Mouse (Mus musculus) gastrocnemius, postnatal 25 days (tissue): ENCODE measurements around the gene 2310057M21Rik. TPM values are rescaled to one million over a fixed set of nuclear protein-coding genes. Genes with fewer than 3 reads are reported as not detected.

Experiments
- DNase-seq: peaks from one replicate; pipeline ENCODE4 v3.0.0; 2022
- total RNA-seq, 2 experiments: library from RNA; stranded (reverse); gene quantifications; 1 replicate in 1 of 2; 2 replicates in 1 of 2; pipeline ENCODE4 v1.2.3; 2021

Gene 2310057M21Rik
- total RNA-seq, 2 experiments from 2014 or later: 17.4 to 18.5 TPM

DNA sequence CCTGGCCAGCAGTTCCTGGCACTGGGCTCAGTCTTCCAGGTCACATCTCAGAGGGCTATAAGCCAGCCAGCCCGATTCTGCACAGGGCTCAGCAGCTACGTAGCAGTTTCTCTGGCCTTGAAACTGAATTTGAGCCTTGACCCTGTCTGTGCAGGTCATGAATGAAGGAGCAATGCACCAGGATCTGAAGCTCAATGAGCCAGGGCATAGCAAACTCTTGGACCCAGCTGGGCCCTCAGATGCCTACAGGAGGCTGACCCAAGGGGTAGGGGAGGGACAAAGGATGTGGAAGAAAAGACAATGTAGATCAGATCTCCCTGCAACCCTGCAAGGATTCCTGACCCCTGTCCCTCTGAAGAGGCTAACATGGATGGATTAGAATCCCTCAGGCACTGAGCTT, 40.4 kb downstream of the 2310057M21Rik start, which contains the start of gene Cuzd1:
Cuzd1 (minus strand) TSS at position 101 of the 400 bp plus-strand sequence.
- DNase-seq: no peak

DNA sequence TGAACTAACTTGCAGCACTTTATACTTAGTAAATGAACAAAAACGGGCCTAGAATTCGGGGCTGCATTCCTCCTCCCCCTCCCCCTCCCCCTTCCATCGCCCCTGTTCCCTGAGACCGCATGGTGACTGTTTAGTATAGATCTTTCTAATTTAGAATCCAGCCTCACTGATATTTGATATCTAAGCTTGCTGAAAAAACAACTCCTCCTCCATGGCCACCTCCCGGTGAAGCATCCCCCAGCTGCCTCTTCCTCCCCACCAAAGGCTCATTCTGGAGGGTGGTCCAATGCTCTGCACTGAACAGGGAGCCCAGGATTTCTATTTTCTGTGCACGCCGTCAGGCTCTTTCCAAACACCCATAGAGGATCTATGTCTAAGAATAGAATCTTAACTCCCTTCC, 44.2 kb downstream of the 2310057M21Rik start:
- no peak for DNase-seq

DNA sequence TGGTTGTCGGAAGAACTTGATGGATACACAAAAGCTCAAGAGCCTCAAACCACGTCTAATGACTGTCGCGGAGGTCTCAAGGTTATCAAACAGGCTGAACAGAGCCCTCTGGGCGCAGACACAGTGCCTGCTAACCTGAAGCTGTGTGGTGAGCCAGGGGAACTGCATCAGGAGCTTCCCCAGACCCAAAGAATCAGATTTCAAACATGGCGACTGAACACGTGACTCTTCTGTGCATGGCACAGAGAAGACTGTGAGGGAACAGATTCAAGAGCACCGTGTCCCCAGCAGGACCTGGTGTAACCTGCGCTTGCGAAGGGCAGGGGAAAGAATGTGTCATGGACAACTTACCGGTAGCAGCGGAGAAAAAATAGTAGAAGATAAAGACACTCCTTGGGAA, 45.0 kb downstream of the 2310057M21Rik start:
- DNase-seq: no peak

DNA sequence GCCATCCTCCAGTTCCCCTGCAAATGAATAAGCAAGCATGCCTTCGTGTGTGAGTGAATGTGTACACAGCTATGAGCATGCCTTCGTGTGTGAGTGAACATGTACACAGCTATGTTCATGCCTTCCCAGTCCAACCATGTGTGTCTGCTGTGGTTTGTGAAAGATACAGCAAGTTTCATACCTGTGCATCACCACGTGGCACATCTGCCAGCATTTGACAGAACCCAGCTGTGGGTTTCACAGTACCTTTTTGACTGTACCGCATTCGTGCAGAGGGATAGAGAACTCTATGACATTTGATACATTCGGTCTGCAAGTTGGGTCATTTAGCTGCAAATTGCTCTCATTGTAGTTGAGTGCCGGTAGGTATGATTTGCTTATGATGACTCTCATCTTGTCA, 48.1 kb downstream of the 2310057M21Rik start:
- no peak for DNase-seq

DNA sequence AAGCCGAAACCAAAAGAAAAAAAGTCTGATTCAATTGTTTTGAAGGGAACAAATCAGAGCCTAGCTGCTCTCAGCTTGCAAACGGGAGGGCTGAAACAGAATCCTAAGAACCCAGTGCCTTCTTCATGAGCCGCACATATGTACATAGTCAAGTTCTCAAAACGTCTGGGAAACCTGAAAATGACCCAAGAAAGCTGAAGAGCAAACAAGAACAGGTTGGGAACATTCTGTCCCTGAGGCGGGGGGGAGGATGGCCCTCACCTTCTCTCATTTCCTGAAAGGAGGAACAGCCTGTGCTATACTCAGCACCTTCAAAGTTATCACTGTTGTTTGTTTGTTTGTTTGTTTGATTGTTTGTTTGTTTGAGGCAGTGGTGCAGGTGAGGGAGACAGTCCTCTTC, 55.8 kb downstream of the 2310057M21Rik start:
- no peak for DNase-seq

DNA sequence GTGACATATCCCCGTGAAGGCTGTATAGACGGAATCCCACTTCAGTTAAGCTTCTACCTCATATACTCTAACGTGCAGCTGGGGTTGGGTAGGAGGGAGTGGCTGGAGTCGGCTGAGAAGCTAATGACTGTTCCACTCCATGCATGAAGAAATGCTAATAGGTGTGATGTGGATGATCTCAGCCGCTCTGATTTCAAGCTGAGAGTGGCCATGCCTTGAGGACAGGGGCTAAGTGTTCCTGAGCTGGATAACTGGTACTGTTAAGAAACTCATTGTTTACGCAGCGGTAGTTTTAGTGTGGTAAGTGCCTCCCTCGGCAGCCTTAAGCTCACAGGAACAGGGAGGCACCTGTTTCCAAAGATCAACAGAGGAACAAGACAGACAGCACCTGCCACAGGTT, 59.2 kb downstream of the 2310057M21Rik start:
- no peak for DNase-seq

DNA sequence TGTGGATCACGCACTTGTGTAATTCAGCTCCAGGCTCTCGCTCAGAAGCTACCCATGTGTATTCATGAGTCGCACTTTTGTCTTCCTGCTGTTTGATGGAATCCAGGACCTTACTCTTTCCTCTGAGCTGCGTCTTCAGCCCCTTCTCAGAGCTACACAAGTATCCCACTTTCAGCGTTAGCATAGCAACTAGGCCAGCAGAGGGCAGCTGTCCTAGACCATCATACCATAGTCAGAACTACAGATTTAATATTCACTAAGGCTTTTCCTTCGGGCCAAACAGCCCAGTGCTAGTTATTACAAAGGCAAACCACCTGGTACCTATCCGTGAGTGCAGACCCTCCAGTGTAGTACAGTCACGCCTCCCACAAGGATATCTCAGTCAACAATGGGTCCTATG, 65.4 kb downstream of the 2310057M21Rik start:
- DNase-seq: no peak

Other genes starting within 250 kb of the 2310057M21Rik start
- gene 4933402N03Rik, start 216.4 kb downstream of the 2310057M21Rik start, total RNA-seq: not detected
- gene 5430419D17Rik, start 188.4 kb downstream of the 2310057M21Rik start, total RNA-seq: not detected
- gene Cuzd1, start 40.5 kb downstream of the 2310057M21Rik start, total RNA-seq: under 1 TPM; 0.19 to 0.31 TPM
- not detected for gene Fam24b, start 33.2 kb downstream of the 2310057M21Rik start, total RNA-seq
- gene Fam24a, start 28.9 kb downstream of the 2310057M21Rik start, total RNA-seq: not detected
- 10 to 100 TPM; 35.7 to 37.9 TPM for gene Pstk, start 8.4 kb upstream of the 2310057M21Rik start, total RNA-seq
- gene Ikzf5, start 47.8 kb upstream of the 2310057M21Rik start, total RNA-seq: 10 to 100 TPM; 20.8 to 22.2 TPM
- gene Acadsb, start 47.8 kb upstream of the 2310057M21Rik start, total RNA-seq: 100 to 1,000 TPM; 120 to 130 TPM
- not detected for gene Hmx3, start 180.1 kb upstream of the 2310057M21Rik start, total RNA-seq
- not detected for gene Hmx2, start 186.0 kb upstream of the 2310057M21Rik start, total RNA-seq
- gene Bub3, start 197.5 kb upstream of the 2310057M21Rik start, total RNA-seq: 10 to 100 TPM; 28.9 to 32.8 TPM